17 mouse cellular contexts compared by ENCODE assay signal in the genomic region with DNA sequence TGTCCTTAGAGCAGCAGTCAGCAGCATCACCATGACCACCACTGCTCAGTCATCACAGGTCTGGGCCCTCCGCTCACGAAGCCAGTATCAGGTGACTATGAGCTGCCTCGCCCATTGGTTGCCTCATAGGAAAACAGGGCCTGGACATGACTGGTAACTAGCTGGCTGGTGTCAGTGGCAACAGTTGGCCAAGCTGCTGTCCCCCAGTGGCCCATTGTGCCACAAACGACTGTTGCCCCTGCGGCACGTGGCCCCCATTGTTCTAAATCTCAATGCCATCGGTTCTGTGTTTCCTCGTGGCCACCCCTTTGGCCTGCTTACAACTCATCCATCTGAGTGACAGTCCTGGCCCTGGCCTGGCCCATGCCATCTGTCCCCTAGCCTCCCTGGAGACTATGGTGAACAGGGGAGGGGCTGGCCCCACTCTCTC. TPM values are rescaled to one million over a fixed set of nuclear protein-coding genes. Genes with fewer than 3 reads are reported as not detected.
DNase-seq lines count a peak whose midpoint lies in the region; ATAC-seq lines count a peak whose summit lies in the region.
"Had no signal": no experiment of that assay in that cellular context is flagged by ENCODE, and none has a peak within 500 bp of the region (broad histone marks: within the 10 kb centered on the region; RNA-seq: fewer than 3 reads in every experiment).

No protein-coding gene starts in this region.

- peaks cover 8% of the 10 kb centered on the region for H3K4me1 ChIP-seq in forebrain, embryonic 15.5 days
- peaks cover 15% of the 10 kb centered on the region for H3K4me1 ChIP-seq in forebrain, embryonic 10.5 days
- peaks cover 37% of the 10 kb centered on the region for H3K4me1 ChIP-seq in hindbrain, embryonic 10.5 days (replicated peaks)
- H3K4me1 ChIP-seq in midbrain, embryonic 13.5 days (replicated peaks) = peaks cover 25% of the 10 kb centered on the region
- no peaks in the 10 kb centered on the region for H3K4me1 ChIP-seq in liver, embryonic 12.5 days
- H3K4me1 ChIP-seq: heart, embryonic 12.5 days; liver, embryonic 13.5 days; stomach, embryonic 15.5 days had no signal

- peak; percentile 60 for ATAC-seq in forebrain, embryonic 15.5 days (replicated peaks)
- peak; percentile 81 for ATAC-seq in midbrain, embryonic 13.5 days
- no peak for ATAC-seq in liver, embryonic 12.5 days
- ATAC-seq: inflammation-experienced regulatory T-cells, adult 6 months had no signal

- no peak overlapping the region for H3K4me3 ChIP-seq in forebrain, embryonic 15.5 days
- H3K4me3 ChIP-seq in forebrain, embryonic 10.5 days = no peak overlapping the region
- no peak overlapping the region for H3K4me3 ChIP-seq in hindbrain, embryonic 10.5 days
- H3K4me3 ChIP-seq in midbrain, embryonic 13.5 days (replicated peaks) = no peak overlapping the region
- H3K4me3 ChIP-seq in liver, embryonic 12.5 days = no peak overlapping the region
- H3K4me3 ChIP-seq: embryonic facial prominence, embryonic 15.5 days; heart, embryonic 12.5 days; liver, embryonic 13.5 days; stomach, embryonic 15.5 days had no signal

- no peak overlapping the region for H3K9ac ChIP-seq in forebrain, embryonic 15.5 days (replicated peaks)
- H3K9ac ChIP-seq in midbrain, embryonic 13.5 days (replicated peaks) = no peak overlapping the region
- no peak overlapping the region for H3K9ac ChIP-seq in liver, embryonic 12.5 days
- H3K9ac ChIP-seq: embryonic facial prominence, embryonic 15.5 days; heart, embryonic 12.5 days; liver, embryonic 13.5 days; stomach, embryonic 15.5 days had no signal

- no peak for DNase-seq in forebrain, embryonic 10.5 days (ENCODE audit: extremely low spot score, low spot score)
- peak; percentile 69 for DNase-seq in hindbrain, embryonic 10.5 days (ENCODE audit: low spot score)
- DNase-seq in adipocyte (ENCODE audit: low spot score) = no peak
- no peak for DNase-seq in adrenal gland, postnatal 14 days
- DNase-seq: kidney, postnatal 36 days; liver, embryonic 13.5 days; lung, postnatal 36 days; right cerebral cortex, postnatal 4 days; thymus, postnatal 36 days had no signal

- H3K36me3 ChIP-seq in forebrain, embryonic 15.5 days = no peaks in the 10 kb centered on the region
- no peaks in the 10 kb centered on the region for H3K36me3 ChIP-seq in forebrain, embryonic 10.5 days (replicated peaks)
- H3K36me3 ChIP-seq in hindbrain, embryonic 10.5 days = no peaks in the 10 kb centered on the region
- H3K36me3 ChIP-seq in midbrain, embryonic 13.5 days = no peaks in the 10 kb centered on the region
- H3K36me3 ChIP-seq in liver, embryonic 12.5 days = no peaks in the 10 kb centered on the region
- H3K36me3 ChIP-seq: embryonic facial prominence, embryonic 15.5 days; heart, embryonic 12.5 days; liver, embryonic 13.5 days; stomach, embryonic 15.5 days had no signal

- 0 out of 2 replicates have a peak, but pooled peaks cover 4% of the 10 kb centered on the region for H3K27me3 ChIP-seq in forebrain, embryonic 15.5 days
- peaks cover 20% of the 10 kb centered on the region for H3K27me3 ChIP-seq in forebrain, embryonic 10.5 days (ENCODE audit: poor library complexity, severe bottlenecking)
- H3K27me3 ChIP-seq in hindbrain, embryonic 10.5 days (ENCODE audit: insufficient read depth, poor library complexity, severe bottlenecking) = peaks cover 49% of the 10 kb centered on the region
- H3K27me3 ChIP-seq in midbrain, embryonic 13.5 days = peaks cover 43% of the 10 kb centered on the region
- H3K27me3 ChIP-seq in liver, embryonic 12.5 days (replicated peaks) = peaks cover 33% of the 10 kb centered on the region
- H3K27me3 ChIP-seq: embryonic facial prominence, embryonic 15.5 days; stomach, embryonic 15.5 days had no signal

- WGBS in forebrain, embryonic 15.5 days = 52% methylated on average over 8 of the region's 8 CpGs
- 90% methylated on average over 8 of the region's 8 CpGs for WGBS in forebrain, embryonic 10.5 days
- WGBS in hindbrain, embryonic 10.5 days = 61% methylated on average over 8 of the region's 8 CpGs
- WGBS in midbrain, embryonic 13.5 days = 54% methylated on average over 8 of the region's 8 CpGs
- 71% methylated on average over 8 of the region's 8 CpGs for WGBS in liver, embryonic 12.5 days (ENCODE audit: insufficient replicate concordance)

- no peaks in the 10 kb centered on the region for H3K9me3 ChIP-seq in forebrain, embryonic 15.5 days
- H3K9me3 ChIP-seq in forebrain, embryonic 10.5 days = no peaks in the 10 kb centered on the region
- no peaks in the 10 kb centered on the region for H3K9me3 ChIP-seq in hindbrain, embryonic 10.5 days
- no peaks in the 10 kb centered on the region for H3K9me3 ChIP-seq in midbrain, embryonic 13.5 days
- no peaks in the 10 kb centered on the region for H3K9me3 ChIP-seq in liver, embryonic 12.5 days (replicated peaks)
- H3K9me3 ChIP-seq: embryonic facial prominence, embryonic 15.5 days; heart, embryonic 12.5 days; liver, embryonic 13.5 days; stomach, embryonic 15.5 days had no signal

- no peak overlapping the region for H3K4me2 ChIP-seq in forebrain, embryonic 15.5 days (replicated peaks)
- no peak overlapping the region for H3K4me2 ChIP-seq in midbrain, embryonic 13.5 days (replicated peaks)
- no peak overlapping the region for H3K4me2 ChIP-seq in liver, embryonic 12.5 days
- H3K4me2 ChIP-seq: embryonic facial prominence, embryonic 15.5 days; heart, embryonic 12.5 days; liver, embryonic 13.5 days; stomach, embryonic 15.5 days had no signal

- no peak overlapping the region for H3K27ac ChIP-seq in forebrain, embryonic 15.5 days (replicated peaks)
- H3K27ac ChIP-seq in forebrain, embryonic 10.5 days = no peak overlapping the region
- H3K27ac ChIP-seq in hindbrain, embryonic 10.5 days = peak overlapping the region; percentile 10; the same call in 1 of the 2 replicates
- H3K27ac ChIP-seq in midbrain, embryonic 13.5 days = no peak overlapping the region
- H3K27ac ChIP-seq in liver, embryonic 12.5 days = no peak overlapping the region
- H3K27ac ChIP-seq: embryonic facial prominence, embryonic 15.5 days; liver, embryonic 13.5 days; stomach, embryonic 15.5 days had no signal

RNA-seq across cellular contexts. Expression of gene Foxn4, which starts 9.6 kb away (rescaled TPM):
- polyA plus RNA-seq in forebrain, embryonic 15.5 days (2015; fragmentation: Nextera tagmentation; extraction: Ambion mirVana) = 0.11 and 0.56 TPM in 2 replicates
- polyA plus RNA-seq in forebrain, embryonic 10.5 days (2016; fragmentation: Nextera tagmentation; extraction: Ambion mirVana) = 0.42 and 0.80 TPM in 2 replicates
- 4.0 and 4.2 TPM in 2 replicates for polyA plus RNA-seq in hindbrain, embryonic 10.5 days (2016; fragmentation: Nextera tagmentation; extraction: Ambion mirVana)
- 3.6 and 4.0 TPM in 2 replicates for polyA plus RNA-seq in midbrain, embryonic 13.5 days (2015; fragmentation: Nextera tagmentation; extraction: Ambion mirVana)
- not detected in 2 replicates for polyA plus RNA-seq in liver, embryonic 12.5 days (2016; fragmentation: Nextera tagmentation; extraction: Ambion mirVana)
- total RNA-seq in adrenal gland, postnatal 14 days (2021) = not detected in 2 replicates
- total RNA-seq: left cerebral cortex, adult 18-20 months had no signal
- polyA plus RNA-seq: heart, embryonic 12.5 days; inflammation-experienced regulatory T-cells, adult 6 months; liver, embryonic 13.5 days; stomach, embryonic 15.5 days had no signal

RNA-seq across cellular contexts. Expression of gene Myo1h, which starts 24.9 kb away (rescaled TPM):
- 0.57 and 0.80 TPM in 2 replicates for polyA plus RNA-seq in forebrain, embryonic 15.5 days (2015; fragmentation: Nextera tagmentation; extraction: Ambion mirVana)
- 0.80 and 0.82 TPM in 2 replicates for polyA plus RNA-seq in forebrain, embryonic 10.5 days (2016; fragmentation: Nextera tagmentation; extraction: Ambion mirVana)
- polyA plus RNA-seq in hindbrain, embryonic 10.5 days (2016; fragmentation: Nextera tagmentation; extraction: Ambion mirVana) = 0.59 and 0.73 TPM in 2 replicates
- polyA plus RNA-seq in midbrain, embryonic 13.5 days (2015; fragmentation: Nextera tagmentation; extraction: Ambion mirVana) = 0.58 and 0.93 TPM in 2 replicates
- polyA plus RNA-seq in liver, embryonic 12.5 days (2016; fragmentation: Nextera tagmentation; extraction: Ambion mirVana) = 0.38 and 0.56 TPM in 2 replicates
- 0.63 and 1.6 TPM in 2 replicates for total RNA-seq in adrenal gland, postnatal 14 days (2021)
